Mouse (Mus musculus) forebrain, embryonic 11.5 days (tissue): ENCODE results near the gene Tmem115. TPM values are rescaled to one million over a fixed set of nuclear protein-coding genes. Genes with fewer than 3 reads are reported as not detected.
"Not testable (repeated sequence)": the region's sequence is repeated elsewhere in the genome, so short reads cannot be mapped to it uniquely, and the experiment has no call there.

Experiments
- ATAC-seq: fragments of 200-750 bp; cut with Nextera tagmentation; replicated peaks from 2 replicates; pipeline ENCODE4 v1.8.0; 2017; ENCODE audit warnings: moderate TSS enrichment; ENCODE audit not compliant: low FRiP score
- DNase-seq: peaks from one replicate; pipeline ENCODE4 v3.0.0-alpha.2; 2017; ENCODE audit warnings: low spot score
- H3K27ac ChIP-seq: fragments of 300-500 bp; sonication (generic); 2 replicates; pipeline ENCODE4 v1.5.1; 2014; ENCODE audit warnings: low read depth, low read length
- H3K27me3 ChIP-seq: fragments of 300-500 bp; sonication (generic); 2 replicates; pipeline ENCODE4 v1.6.1; 2014; ENCODE audit warnings: mild to moderate bottlenecking, low read length, mixed read lengths; ENCODE audit not compliant: control insufficient read depth, insufficient read depth
- H3K36me3 ChIP-seq: fragments of 300-500 bp; sonication (generic); 2 replicates; pipeline ENCODE4 v1.6.1; 2014; ENCODE audit warnings: mild to moderate bottlenecking, low read length, moderate library complexity, mixed read lengths; ENCODE audit not compliant: control insufficient read depth, insufficient read depth
- H3K4me1 ChIP-seq: fragments of 300-500 bp; sonication (generic); replicated peaks from 2 replicates; pipeline ENCODE4 v1.6.1; 2014; ENCODE audit warnings: low read length, mixed read lengths; ENCODE audit not compliant: control insufficient read depth, insufficient read depth
- H3K4me2 ChIP-seq: fragments of 300-500 bp; sonication (generic); 2 replicates; pipeline ENCODE4 v1.6.1; 2014; ENCODE audit warnings: low read depth, mild to moderate bottlenecking, low read length, moderate library complexity, mixed read lengths; ENCODE audit not compliant: severe bottlenecking
- H3K4me3 ChIP-seq: fragments of 300-500 bp; sonication (generic); 2 replicates; pipeline ENCODE4 v1.5.1; 2014; ENCODE audit warnings: low read depth, low read length
- H3K9ac ChIP-seq: fragments of 300-500 bp; sonication (generic); 2 replicates; pipeline ENCODE4 v1.6.1; 2014; ENCODE audit warnings: low read length
- H3K9me3 ChIP-seq: fragments of 300-500 bp; sonication (generic); 2 replicates; pipeline ENCODE4 v1.6.1; 2016; ENCODE audit warnings: low read length, mixed read lengths; ENCODE audit not compliant: control insufficient read depth
- WGBS: fragments of 180-500 bp; shearing (Covaris S2); extraction: QIAGEN DNeasy Blood & Tissue Kit; methylation state at CpG from one replicate; pipeline ENCODE4 v1.1.7; 2014; 5-methylcytosine and 5-hydroxymethylcytosine counted together
- polyA plus RNA-seq: library from polyadenylated mRNA; unstranded; fragments of >200 nt; fragmentation: Nextera tagmentation; extraction: Ambion mirVana; gene quantifications from 2 replicates; pipeline ENCODE4 v1.2.1, GENCODE M21; 2014

Gene Tmem115
- polyA plus RNA-seq, 1 experiment from 2014 or later = 40.2 TPM

GRCm38 (mm10) chr9:107555031-107555457 is 21.3 kb downstream of the Tmem115 start:
- peak; percentile 19 for ATAC-seq
- Histone ChIP-seq H3K36me3 (peaks cover 13% of the 10 kb centered on the region; the same call in 1 of the 2 replicates), H3K4me3 (peak overlapping the region; percentile 67), H3K27ac (peak overlapping the region; percentile 78), H3K9me3 (no peaks in the 10 kb centered on the region), H3K9ac (peak overlapping the region; percentile 86), H3K27me3 (peaks cover 12% of the 10 kb centered on the region), H3K4me1 (peaks cover 29% of the 10 kb centered on the region), H3K4me2 (peak overlapping the region; percentile 78)
- under 1% methylated on average over 21 of the region's 23 CpGs for WGBS
- DNase-seq = no peak

GRCm38 (mm10) chr9:107555701-107556100 is 22.0 kb downstream of the Tmem115 start:
- ATAC-seq = no peak
- Histone ChIP-seq H3K4me2 (peak overlapping the region; percentile 78), H3K9ac (peak overlapping the region; percentile 86), H3K4me3 (peak overlapping the region; percentile 67), H3K27me3 (peaks cover 6% of the 10 kb centered on the region; the same call in 1 of the 2 replicates), H3K27ac (no peak overlapping the region), H3K36me3 (peaks cover 14% of the 10 kb centered on the region; the same call in 1 of the 2 replicates), H3K9me3 (no peaks in the 10 kb centered on the region), H3K4me1 (peaks cover 29% of the 10 kb centered on the region)
- 47% methylated on average over 2 of the region's 2 CpGs for WGBS
- no peak for DNase-seq

- Histone ChIP-seq H3K27ac (no peak overlapping the region), H3K4me1 (peaks cover 25% of the 10 kb centered on the region), H3K4me2 (peak overlapping the region; percentile 78; the same call in 1 of the 2 replicates), H3K9me3 (no peaks in the 10 kb centered on the region), H3K4me3 (peak overlapping the region; percentile 67), H3K27me3 (peaks cover 2% of the 10 kb centered on the region; the same call in 1 of the 2 replicates), H3K36me3 (peaks cover 17% of the 10 kb centered on the region; the same call in 1 of the 2 replicates), H3K9ac (peak overlapping the region; percentile 39; the same call in 1 of the 2 replicates)
- no peak for ATAC-seq
- 83% methylated on average over 3 of the region's 3 CpGs for WGBS
- no peak for DNase-seq
Observed at GRCm38 (mm10) chr9:107556346-107556745, 22.6 kb downstream of the Tmem115 start.

- Histone ChIP-seq H3K4me1 (peaks cover 11% of the 10 kb centered on the region), H3K4me2 (peak within 1 kb of the TSS; percentile 87), H3K9me3 (no peaks in the 10 kb centered on the region), H3K27me3 (no peaks in the 10 kb centered on the region), H3K27ac (no peak within 1 kb of the TSS), H3K4me3 (peak within 1 kb of the TSS; percentile 89), H3K36me3 (peaks cover 21% of the 10 kb centered on the region; the same call in 1 of the 2 replicates), H3K9ac (peak within 1 kb of the TSS; percentile 81)
- DNase-seq (peak; percentile 96), ATAC-seq (peak; percentile 95)
- under 1% methylated on average over 46 of the region's 46 CpGs for WGBS
Observed at GRCm38 (mm10) chr9:107563029-107563581, 29.4 kb downstream of the Tmem115 start, which contains the start of gene Tusc2. Gene Tusc2, plus strand, starts transcription at chr9:107563255.

- 48% methylated on average over 5 of the region's 5 CpGs for WGBS
Observed at GRCm38 (mm10) chr9:107565556-107565955, 31.8 kb downstream of the Tmem115 start.

GRCm38 (mm10) chr9:107566041-107566709 is 32.4 kb downstream of the Tmem115 start:
- Histone ChIP-seq H3K4me1 (peaks cover 24% of the 10 kb centered on the region), H3K9me3 (no peaks in the 10 kb centered on the region), H3K27ac (no peak overlapping the region), H3K9ac (no peak overlapping the region), H3K4me2 (no peak overlapping the region), H3K4me3 (no peak overlapping the region), H3K36me3 (peaks cover 9% of the 10 kb centered on the region; the same call in 1 of the 2 replicates), H3K27me3 (no peaks in the 10 kb centered on the region)
- 62% methylated on average over 15 of the region's 15 CpGs for WGBS
- ATAC-seq (no peak), DNase-seq (peak; percentile 89)

More at GRCm38 (mm10) chr9:107565556-107565955, 31.8 kb downstream of the Tmem115 start:
- not testable (repeated sequence) for H3K27ac ChIP-seq, H3K27me3 ChIP-seq, DNase-seq, H3K9me3 ChIP-seq, H3K4me3 ChIP-seq, ATAC-seq, H3K9ac ChIP-seq, H3K36me3 ChIP-seq, H3K4me2 ChIP-seq
- peaks cover 19% of the 10 kb centered on the region for H3K4me1 ChIP-seq

- no peaks in the 10 kb centered on the region for H3K9me3 ChIP-seq
- H3K4me2 ChIP-seq = no peak overlapping the region
- H3K27me3 ChIP-seq = no peaks in the 10 kb centered on the region
- H3K36me3 ChIP-seq = peaks cover 7% of the 10 kb centered on the region; the same call in 1 of the 2 replicates
- no peak for ATAC-seq
- no peak for DNase-seq
- no peak overlapping the region for H3K27ac ChIP-seq
- H3K9ac ChIP-seq = no peak overlapping the region
- H3K4me1 ChIP-seq = peaks cover 28% of the 10 kb centered on the region
- no peak overlapping the region for H3K4me3 ChIP-seq
- WGBS = 65% methylated on average over 3 of the region's 3 CpGs
Observed at GRCm38 (mm10) chr9:107566855-107567254, 33.1 kb downstream of the Tmem115 start.

GRCm38 (mm10) chr9:107567702-107568319 is 34.1 kb downstream of the Tmem115 start, which contains the start of gene Hyal2:
Gene Hyal2, plus strand, starts transcription at chr9:107567945.
- peaks cover 28% of the 10 kb centered on the region for H3K4me1 ChIP-seq
- H3K4me3 ChIP-seq = peak within 1 kb of the TSS; percentile 79
- no peaks in the 10 kb centered on the region for H3K27me3 ChIP-seq
- WGBS = 6% methylated on average over 18 of the region's 18 CpGs
- H3K9ac ChIP-seq = peak within 1 kb of the TSS; percentile 94
- no peaks in the 10 kb centered on the region for H3K9me3 ChIP-seq
- ATAC-seq = no peak
- peak within 1 kb of the TSS; percentile 81 for H3K27ac ChIP-seq
- peak within 1 kb of the TSS; percentile 81 for H3K4me2 ChIP-seq
- DNase-seq = peak; percentile 58
- peaks cover 13% of the 10 kb centered on the region; the same call in 1 of the 2 replicates for H3K36me3 ChIP-seq
